ENCODE assay signal across 18 mouse cellular contexts in the genomic region with DNA sequence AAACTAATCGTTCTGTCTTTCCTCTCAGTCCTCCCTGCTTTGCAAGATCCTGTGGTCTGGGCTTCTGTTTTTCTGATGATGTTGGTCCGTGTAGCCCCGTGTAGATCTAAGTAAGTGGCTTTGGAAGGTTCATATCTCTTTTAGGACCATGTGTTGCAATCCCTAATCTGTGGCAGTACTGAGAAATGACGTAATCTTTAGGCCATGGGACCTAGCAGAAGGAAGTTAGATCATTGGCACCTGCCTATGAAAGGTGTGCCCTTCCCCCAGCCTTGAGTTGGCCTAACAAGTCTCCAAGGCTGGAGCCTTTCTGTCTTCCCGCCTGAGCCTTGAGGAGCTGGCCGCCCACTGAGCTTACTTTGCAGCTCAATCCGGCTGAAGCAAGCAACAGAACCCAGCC. TPM values are rescaled to one million over a fixed set of nuclear protein-coding genes. Genes with fewer than 3 reads are reported as not detected.
A peak's percentile ranks its signal among the peaks of the same experiment; 100 is the strongest.
DNase-seq lines count a peak whose midpoint lies in the region; ATAC-seq and TF ChIP-seq lines count a peak whose summit lies in the region.
"Had no signal": no experiment of that assay in that cellular context is flagged by ENCODE, and none has a peak within 500 bp of the region (broad histone marks: within the 10 kb centered on the region; RNA-seq: fewer than 3 reads in every experiment).

No protein-coding gene starts in this region.

- H3K79me2 ChIP-seq in liver, adult 2 months (ENCODE audit: control insufficient read depth, insufficient read depth, low read length): no peaks in the 10 kb centered on the region

- H3K4me3 ChIP-seq in liver, adult 2 months (ENCODE audit: insufficient read depth, low read depth, low read length): no peak overlapping the region
- H3K4me3 ChIP-seq in liver, embryonic 12.5 days: no peak overlapping the region
- H3K4me3 ChIP-seq in midbrain, embryonic 14.5 days (replicated peaks; ENCODE audit: low read depth, low read length): no peak overlapping the region
- H3K4me3 ChIP-seq: embryonic facial prominence, embryonic 10.5 days; forebrain, embryonic 13.5 days; heart, embryonic 12.5 days; hindbrain, embryonic 10.5 days had no signal

- no peak overlapping the region for H3K4me2 ChIP-seq in liver, embryonic 12.5 days
- H3K4me2 ChIP-seq in midbrain, embryonic 14.5 days (ENCODE audit: low read length): no peak overlapping the region
- H3K4me2 ChIP-seq: forebrain, embryonic 13.5 days; heart, embryonic 12.5 days; hindbrain, embryonic 14.5 days had no signal

- no peaks in the 10 kb centered on the region for H3K27me3 ChIP-seq in liver, adult 2 months (ENCODE audit: control insufficient read depth, insufficient read depth, low read length)
- peaks cover 19% of the 10 kb centered on the region for H3K27me3 ChIP-seq in liver, embryonic 12.5 days (replicated peaks)
- no peaks in the 10 kb centered on the region for H3K27me3 ChIP-seq in midbrain, embryonic 14.5 days (ENCODE audit: control insufficient read depth, insufficient read depth, low read length)
- H3K27me3 ChIP-seq: CH12.LX; forebrain, embryonic 13.5 days; heart, embryonic 12.5 days had no signal

- TF ChIP-seq CTCF in liver, adult 2 months (IDR thresholded peaks at IDR 0.05; ENCODE audit: low read depth, low read length): no peak

- intact Hi-C loops in left cerebral cortex, postnatal 36 days (cut with DNase I): loop anchor here (2.0 kb wide), 2 partner anchors 93 to 307 kb away; a partner anchor contains a TSS

- no peak overlapping the region for H3K9ac ChIP-seq in liver, adult 2 months (ENCODE audit: low read depth, low read length)
- no peak overlapping the region for H3K9ac ChIP-seq in liver, embryonic 12.5 days
- H3K9ac ChIP-seq in midbrain, embryonic 14.5 days (replicated peaks; ENCODE audit: low read length): no peak overlapping the region
- H3K9ac ChIP-seq: forebrain, embryonic 13.5 days; forebrain, postnatal 0 days; heart, embryonic 12.5 days; hindbrain, embryonic 14.5 days had no signal

- no peak overlapping the region for H3K27ac ChIP-seq in liver, adult 2 months (replicated peaks; ENCODE audit: insufficient read depth, low read depth, low read length)
- no peak overlapping the region for H3K27ac ChIP-seq in liver, embryonic 12.5 days
- no peak overlapping the region for H3K27ac ChIP-seq in midbrain, embryonic 14.5 days (replicated peaks; ENCODE audit: low read depth, low read length)
- H3K27ac ChIP-seq: embryonic facial prominence, embryonic 10.5 days; forebrain, embryonic 13.5 days; hindbrain, embryonic 10.5 days; hindbrain, embryonic 14.5 days had no signal

- H3K9me3 ChIP-seq in liver, embryonic 12.5 days (replicated peaks): no peaks in the 10 kb centered on the region
- no peaks in the 10 kb centered on the region for H3K9me3 ChIP-seq in midbrain, embryonic 14.5 days (ENCODE audit: control insufficient read depth, low read length)
- H3K9me3 ChIP-seq: embryonic facial prominence, embryonic 10.5 days; forebrain, embryonic 13.5 days; hindbrain, embryonic 10.5 days had no signal

- DNase-seq in liver, adult 2 months (ENCODE audit: extremely low read depth, low read depth, low spot score): peak; percentile 51
- peak; percentile 41 for DNase-seq in lung, postnatal 36 days
- no peak for DNase-seq in lung, postnatal 10 days
- no peak for DNase-seq in left cerebral cortex, postnatal 36 days (ENCODE audit: low spot score in 2 of 2)
- DNase-seq in midbrain, embryonic 14.5 days: no peak
- DNase-seq: adrenal gland, postnatal 14 days; forebrain, postnatal 0 days; gastrocnemius, postnatal 14 days had no signal

- no peak for ATAC-seq in liver, embryonic 12.5 days
- 0 out of 2 replicates have a peak, but pooled peaks have one; percentile 20 for ATAC-seq in granulocyte monocyte progenitor cell, adult 5-6 weeks (replicated peaks; ENCODE audit: poor library complexity, severe bottlenecking)
- ATAC-seq in midbrain, embryonic 14.5 days (ENCODE audit: low FRiP score, low TSS enrichment): no peak
- ATAC-seq: activated CD4-positive, CD25-positive, alpha-beta regulatory T cell, adult 4 months; forebrain, embryonic 13.5 days; forebrain, postnatal 0 days had no signal

- no peak for TF ChIP-seq POLR2A in liver, adult 2 months (IDR thresholded peaks at IDR 0.05; ENCODE audit: extremely low read depth, insufficient read depth, low read length)

- H3K36me3 ChIP-seq in liver, adult 2 months (ENCODE audit: control insufficient read depth, insufficient read depth, low read length): no peaks in the 10 kb centered on the region
- H3K36me3 ChIP-seq in liver, embryonic 12.5 days: no peaks in the 10 kb centered on the region
- H3K36me3 ChIP-seq in midbrain, embryonic 14.5 days (ENCODE audit: control insufficient read depth, insufficient read depth, low read length): no peaks in the 10 kb centered on the region
- H3K36me3 ChIP-seq: embryonic facial prominence, embryonic 10.5 days; heart, embryonic 12.5 days; hindbrain, embryonic 10.5 days had no signal

- H3K4me1 ChIP-seq in liver, adult 2 months (ENCODE audit: control insufficient read depth, insufficient read depth, low read length): peaks cover 2% of the 10 kb centered on the region; the same call in 1 of the 2 replicates
- peaks cover 6% of the 10 kb centered on the region; the same call in 1 of the 2 replicates for H3K4me1 ChIP-seq in liver, embryonic 12.5 days
- H3K4me1 ChIP-seq in midbrain, embryonic 14.5 days (ENCODE audit: control insufficient read depth, insufficient read depth, low read length): no peaks in the 10 kb centered on the region
- H3K4me1 ChIP-seq: heart, embryonic 12.5 days had no signal

- WGBS in liver, adult 2 months: 51% methylated on average over 7 of the region's 7 CpGs
- 33% methylated on average over 7 of the region's 7 CpGs for WGBS in liver, embryonic 12.5 days (ENCODE audit: insufficient replicate concordance)
- WGBS in midbrain, embryonic 14.5 days: 47% methylated on average over 7 of the region's 7 CpGs

RNA-seq across cellular contexts. Expression of a gene that starts 33.7 kb away (rescaled TPM):
- total RNA-seq in liver, adult 2 months (2014; rRNA removed): 160 and 169 TPM in 2 replicates
- polyA plus RNA-seq in liver, adult 2 months (2012; rRNA removed): 151 and 163 TPM in 2 replicates
- polyA plus RNA-seq in liver, embryonic 12.5 days (2016; fragmentation: Nextera tagmentation; extraction: Ambion mirVana): 2.5 TPM in 2 replicates
- total RNA-seq in granulocyte monocyte progenitor cell, adult 5-6 weeks (2014; fragmentation: Nextera tagmentation): not detected in 2 replicates
- total RNA-seq in granulocyte monocyte progenitor cell, adult 5-6 weeks (2017): not detected in 2 replicates
- total RNA-seq in left cerebral cortex, postnatal 36 days (2021): 1 to 10 TPM in 1 of 2 experiments, under 1 TPM in 1; 0.99 to 1.9 TPM
- not detected in 2 replicates for polyA plus RNA-seq in midbrain, embryonic 14.5 days (2014; fragmentation: Nextera tagmentation; extraction: Ambion mirVana)
- polyA plus RNA-seq: activated CD4-positive, CD25-positive, alpha-beta regulatory T cell, adult 4 months; forebrain, embryonic 13.5 days; hindbrain, embryonic 14.5 days had no signal

RNA-seq across cellular contexts. Expression of a gene that starts 42.1 kb away (rescaled TPM):
- not detected in 2 replicates for total RNA-seq in liver, adult 2 months (2014; rRNA removed)
- polyA plus RNA-seq in liver, adult 2 months (2012; rRNA removed): not detected in 2 replicates
- 0.13 and 0.14 TPM in 2 replicates for polyA plus RNA-seq in liver, embryonic 12.5 days (2016; fragmentation: Nextera tagmentation; extraction: Ambion mirVana)
- not detected in 2 replicates for total RNA-seq in granulocyte monocyte progenitor cell, adult 5-6 weeks (2014; fragmentation: Nextera tagmentation)
- total RNA-seq in granulocyte monocyte progenitor cell, adult 5-6 weeks (2017): not detected in 2 replicates
- 100 to 1,000 TPM; 274 to 345 TPM for total RNA-seq in left cerebral cortex, postnatal 36 days (2021)
- 8.5 and 21.2 TPM in 2 replicates for polyA plus RNA-seq in midbrain, embryonic 14.5 days (2014; fragmentation: Nextera tagmentation; extraction: Ambion mirVana)
- total RNA-seq: CH12.LX; gastrocnemius, adult 18-20 months had no signal
- polyA plus RNA-seq: activated CD4-positive, CD25-positive, alpha-beta regulatory T cell, adult 4 months had no signal

Comparison
In these comparisons a context has a peak if more than half of its experiments do, and no peak if none do; other contexts are left out.
1. DNase-seq: peak in liver, adult 2 months (single experiment) and lung, postnatal 36 days (single experiment); none in lung, postnatal 10 days (single experiment), left cerebral cortex, postnatal 36 days (0 of 2) and midbrain, embryonic 14.5 days (single experiment).
2. RNA of a gene that starts 33.7 kb away (total RNA-seq): 160 to 169 TPM in liver, adult 2 months; 0.99 to 1.9 TPM in left cerebral cortex, postnatal 36 days and not detected in granulocyte monocyte progenitor cell, adult 5-6 weeks; every median in the first group is over 10 times any median in the second.
3. RNA of a gene that starts 42.1 kb away (total RNA-seq): 274 to 345 TPM in left cerebral cortex, postnatal 36 days; not detected in liver, adult 2 months and not detected in granulocyte monocyte progenitor cell, adult 5-6 weeks; every median in the first group is over 100 times any median in the second.